Mouse (Mus musculus) limb, embryonic 11.5 days (tissue): ENCODE measurements around the gene Dpf1. TPM values are rescaled to one million over a fixed set of nuclear protein-coding genes. Genes with fewer than 3 reads are reported as not detected.

Experiments
- ATAC-seq: fragments of 200-750 bp; cut with Nextera tagmentation; 2 replicates; pipeline ENCODE4 v1.8.0; 2017; ENCODE audit warnings: low read depth; ENCODE audit not compliant: insufficient number of reproducible peaks, low FRiP score, low TSS enrichment
- DNase-seq: peaks from one replicate; pipeline ENCODE4 v3.0.0-alpha.2; 2015; ENCODE audit warnings: low spot score
- H3K27ac ChIP-seq: fragments of 300-500 bp; sonication (generic); replicated peaks from 2 replicates; pipeline ENCODE4 v1.5.1; 2014; ENCODE audit warnings: low read depth, mild to moderate bottlenecking, low read length
- H3K27me3 ChIP-seq: fragments of 300-500 bp; sonication (generic); 2 replicates; pipeline ENCODE4 v1.6.1; 2014; ENCODE audit warnings: mild to moderate bottlenecking, low read length, mixed read lengths; ENCODE audit not compliant: control insufficient read depth, insufficient read depth
- H3K36me3 ChIP-seq: fragments of 300-500 bp; sonication (generic); 2 replicates; pipeline ENCODE4 v1.6.1; 2014; ENCODE audit warnings: mild to moderate bottlenecking, low read length, moderate library complexity, mixed read lengths; ENCODE audit not compliant: control insufficient read depth, insufficient read depth
- H3K4me1 ChIP-seq: fragments of 300-500 bp; sonication (generic); 2 replicates; pipeline ENCODE4 v1.6.1; 2014; ENCODE audit warnings: low read length, mixed read lengths; ENCODE audit not compliant: control insufficient read depth, insufficient read depth
- H3K4me2 ChIP-seq: fragments of 300-500 bp; sonication (generic); 2 replicates; pipeline ENCODE4 v1.6.1; 2014; ENCODE audit warnings: low read depth, mild to moderate bottlenecking, moderate library complexity; ENCODE audit not compliant: severe bottlenecking
- H3K4me3 ChIP-seq: fragments of 300-500 bp; sonication (generic); 2 replicates; pipeline ENCODE4 v1.5.1; 2014; ENCODE audit warnings: low read depth, low read length
- H3K9ac ChIP-seq: fragments of 300-500 bp; sonication (generic); 2 replicates; pipeline ENCODE4 v1.6.1; 2014; ENCODE audit warnings: mild to moderate bottlenecking, low read length
- H3K9me3 ChIP-seq: fragments of 300-500 bp; sonication (generic); 2 replicates; pipeline ENCODE4 v1.6.1; 2016; ENCODE audit warnings: low read length; ENCODE audit not compliant: control insufficient read depth
- WGBS: fragments of 180-500 bp; shearing (Covaris S2); extraction: QIAGEN DNeasy Blood & Tissue Kit; methylation state at CpG from one replicate; pipeline ENCODE4 v1.1.7; 2014; 5-methylcytosine and 5-hydroxymethylcytosine counted together
- polyA plus RNA-seq: library from polyadenylated mRNA; unstranded; fragments of >200 nt; fragmentation: Nextera tagmentation; extraction: Ambion mirVana; gene quantifications from 2 replicates; pipeline ENCODE4 v1.2.1, GENCODE M21; 2014

Gene Dpf1
- polyA plus RNA-seq, 1 experiment from 2014 or later = 35.2 TPM

DNA sequence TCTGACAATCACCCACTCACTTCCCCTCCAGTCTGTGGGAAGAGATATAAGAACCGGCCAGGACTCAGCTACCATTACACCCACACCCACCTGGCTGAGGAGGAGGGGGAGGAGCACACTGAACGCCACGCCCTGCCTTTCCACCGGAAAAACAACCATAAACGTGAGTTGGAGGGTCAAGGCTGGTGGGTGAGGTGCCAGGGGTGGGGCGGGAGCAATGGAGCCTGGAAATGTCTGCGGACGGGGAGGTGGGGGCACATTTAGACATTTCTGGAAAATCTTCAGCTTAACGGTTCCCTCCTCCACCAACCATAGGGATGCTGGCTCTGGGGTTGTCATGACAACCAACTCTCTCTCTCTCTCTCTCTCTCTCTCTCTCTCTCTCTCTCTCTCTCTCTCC lies 9.3 kb downstream of the Dpf1 start:
- H3K9ac ChIP-seq = no peak overlapping the region
- ATAC-seq = no peak
- H3K4me3 ChIP-seq = no peak overlapping the region
- DNase-seq = peak; percentile 28
- no peaks in the 10 kb centered on the region for H3K9me3 ChIP-seq
- H3K4me2 ChIP-seq = peak overlapping the region; percentile 10; the same call in 1 of the 2 replicates
- H3K27ac ChIP-seq = no peak overlapping the region
- 27% methylated on average over 9 of the region's 9 CpGs for WGBS
- peaks cover 61% of the 10 kb centered on the region for H3K4me1 ChIP-seq
- no peaks in the 10 kb centered on the region for H3K27me3 ChIP-seq
- H3K36me3 ChIP-seq = no peaks in the 10 kb centered on the region; the same call in none of the 2 replicates

DNA sequence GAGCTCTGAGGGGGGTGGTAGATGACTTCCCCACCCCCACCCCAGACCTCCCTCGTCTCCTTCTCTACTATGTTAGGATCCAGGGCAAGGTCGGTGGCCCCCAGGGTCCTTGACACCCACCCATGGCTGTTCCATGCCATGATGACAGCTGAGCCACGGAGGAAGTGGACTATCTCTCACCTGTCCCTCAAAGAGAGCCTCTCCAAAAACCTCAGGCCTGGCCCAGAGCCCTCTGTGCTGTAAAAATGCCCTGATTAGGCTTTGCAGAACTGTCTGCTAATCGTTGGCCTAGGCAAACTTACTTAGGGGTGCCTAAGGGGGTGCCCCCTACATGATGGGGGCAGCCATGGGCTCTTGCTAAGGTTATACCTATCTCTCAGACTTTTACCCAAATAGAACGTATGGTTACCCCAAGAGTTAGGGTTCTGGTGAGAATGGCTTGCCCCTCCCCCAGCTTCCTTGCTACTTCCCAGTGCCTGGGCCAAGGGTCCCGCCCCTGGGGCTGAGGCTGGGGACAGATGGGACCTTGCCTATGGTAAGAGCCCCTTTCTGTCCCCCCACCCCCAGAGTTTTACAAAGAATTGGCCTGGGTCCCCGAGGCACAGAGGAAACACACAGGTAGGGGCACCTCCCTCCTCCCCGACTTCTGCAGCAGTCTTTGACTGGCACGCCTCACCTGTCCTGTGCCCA lies 10.0 kb downstream of the Dpf1 start:
- no peaks in the 10 kb centered on the region for H3K27me3 ChIP-seq
- H3K4me3 ChIP-seq = no peak overlapping the region
- ATAC-seq (no peak), DNase-seq (no peak)
- no peak overlapping the region for H3K27ac ChIP-seq
- no peaks in the 10 kb centered on the region for H3K9me3 ChIP-seq
- no peak overlapping the region for H3K9ac ChIP-seq
- peaks cover 63% of the 10 kb centered on the region for H3K4me1 ChIP-seq
- H3K4me2 ChIP-seq = no peak overlapping the region
- H3K36me3 ChIP-seq = no peaks in the 10 kb centered on the region; the same call in none of the 2 replicates
- WGBS = 48% methylated on average over 9 of the region's 9 CpGs

DNA sequence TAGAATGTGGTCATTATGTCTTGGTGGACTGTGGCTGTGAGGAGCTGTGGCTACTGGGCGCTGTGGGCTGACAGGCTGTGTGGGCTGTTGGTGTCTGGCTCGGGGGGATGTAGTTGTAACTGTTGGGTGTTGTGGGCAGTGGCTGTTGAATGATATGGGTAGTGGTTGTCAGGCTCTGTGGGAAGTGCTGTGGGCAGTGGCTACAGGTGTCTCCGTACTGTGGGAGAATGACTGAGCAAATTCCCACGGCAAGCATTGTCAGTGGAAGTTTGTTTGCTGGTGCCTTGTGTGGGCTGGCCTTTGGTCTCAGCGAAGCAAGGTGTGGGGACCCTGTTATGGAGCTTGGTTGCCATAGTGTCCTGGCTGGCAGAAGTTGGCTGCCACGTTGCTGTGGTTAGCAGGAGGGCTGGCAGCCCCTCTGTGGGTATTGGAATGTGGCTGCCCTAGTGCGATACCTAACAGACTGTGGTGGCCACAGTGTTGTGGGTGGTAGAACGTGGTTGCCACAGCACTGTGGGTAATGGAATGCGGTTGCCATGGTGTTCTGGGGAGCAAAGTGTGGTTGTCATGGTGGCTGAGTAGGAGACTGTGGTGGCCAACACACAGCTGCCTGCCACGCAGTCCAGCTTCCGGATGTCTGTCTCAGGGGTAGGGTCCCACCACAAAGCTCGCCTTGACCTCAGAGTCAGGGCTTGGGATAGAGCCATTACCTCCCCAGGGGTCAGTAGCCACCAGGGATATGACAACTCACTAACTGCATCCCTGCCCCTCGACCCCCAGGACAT lies 11.3 kb downstream of the Dpf1 start:
- Histone ChIP-seq H3K4me3 (no peak overlapping the region), H3K27me3 (no peaks in the 10 kb centered on the region), H3K9ac (no peak overlapping the region), H3K4me2 (no peak overlapping the region), H3K9me3 (no peaks in the 10 kb centered on the region), H3K4me1 (peaks cover 66% of the 10 kb centered on the region), H3K27ac (peak overlapping the region; percentile 36; the same call in 1 of the 2 replicates), H3K36me3 (no peaks in the 10 kb centered on the region; the same call in none of the 2 replicates)
- DNase-seq (no peak), ATAC-seq (no peak)
- 83% methylated on average over 13 of the region's 13 CpGs for WGBS

DNA sequence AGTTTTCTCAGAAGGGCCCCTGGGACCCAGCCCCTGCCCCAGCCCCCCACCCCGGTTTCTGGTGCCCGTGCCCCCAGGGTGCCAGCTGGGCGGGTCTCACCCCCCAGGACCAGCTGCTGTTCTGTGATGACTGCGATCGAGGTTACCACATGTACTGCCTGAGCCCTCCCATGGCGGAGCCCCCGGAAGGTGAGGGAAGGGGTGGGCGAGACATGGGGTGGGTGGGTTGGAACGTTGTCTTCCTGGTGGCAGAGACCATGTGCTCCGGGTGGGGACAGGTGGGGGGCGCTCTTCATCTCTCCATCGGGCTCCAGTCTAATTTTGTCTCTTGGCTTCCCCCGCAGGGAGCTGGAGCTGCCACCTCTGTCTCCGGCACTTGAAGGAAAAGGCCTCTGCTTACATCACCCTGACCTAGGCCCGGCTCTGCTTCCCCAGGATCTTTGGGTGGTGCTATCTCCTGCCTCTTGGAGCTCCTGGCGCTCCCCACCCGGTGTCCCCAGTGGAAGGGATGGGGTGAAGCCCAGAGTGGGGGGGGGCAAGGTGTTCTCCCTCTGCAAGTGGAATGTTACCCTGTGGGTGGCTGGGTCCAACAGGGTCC lies 12.5 kb downstream of the Dpf1 start:
- no peak overlapping the region for H3K4me2 ChIP-seq
- no peaks in the 10 kb centered on the region for H3K9me3 ChIP-seq
- no peak for ATAC-seq
- peak overlapping the region; percentile 90 for H3K27ac ChIP-seq
- no peaks in the 10 kb centered on the region for H3K27me3 ChIP-seq
- peak overlapping the region; percentile 17; the same call in 1 of the 2 replicates for H3K9ac ChIP-seq
- no peaks in the 10 kb centered on the region; the same call in none of the 2 replicates for H3K36me3 ChIP-seq
- no peak for DNase-seq
- H3K4me1 ChIP-seq = peaks cover 76% of the 10 kb centered on the region
- H3K4me3 ChIP-seq = no peak overlapping the region
- 68% methylated on average over 17 of the region's 17 CpGs for WGBS

DNA sequence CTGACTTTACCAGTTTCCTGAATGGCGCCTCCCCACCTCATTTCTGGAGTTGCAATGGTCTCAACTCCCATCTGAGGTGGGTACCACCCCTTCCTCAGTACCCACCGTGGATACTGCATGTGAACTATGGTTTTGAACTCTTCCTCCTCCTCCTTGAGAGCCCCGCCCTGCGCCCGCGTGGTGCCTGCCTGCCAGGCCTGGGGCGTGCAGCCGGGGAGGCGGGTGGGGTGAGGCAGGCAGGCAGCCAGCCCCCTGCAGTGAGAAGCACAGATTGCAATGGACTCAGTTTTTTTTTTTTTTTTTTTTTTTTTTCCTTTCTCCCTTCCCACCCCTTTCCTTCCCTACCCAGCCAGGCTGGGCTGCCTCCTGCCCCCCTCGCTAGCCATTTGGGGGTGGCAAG lies 13.2 kb downstream of the Dpf1 start:
- no peaks in the 10 kb centered on the region; the same call in 1 of the 2 replicates for H3K36me3 ChIP-seq
- H3K9me3 ChIP-seq = no peaks in the 10 kb centered on the region
- H3K27me3 ChIP-seq = no peaks in the 10 kb centered on the region
- no peak overlapping the region; the same call in 1 of the 2 replicates for H3K9ac ChIP-seq
- H3K4me1 ChIP-seq = peaks cover 82% of the 10 kb centered on the region
- peak; percentile 77 for DNase-seq
- peak overlapping the region; percentile 90 for H3K27ac ChIP-seq
- H3K4me2 ChIP-seq = peak overlapping the region; percentile 32
- WGBS = 4% methylated on average over 10 of the region's 10 CpGs
- peak; percentile 26 for ATAC-seq
- H3K4me3 ChIP-seq = no peak overlapping the region

DNA sequence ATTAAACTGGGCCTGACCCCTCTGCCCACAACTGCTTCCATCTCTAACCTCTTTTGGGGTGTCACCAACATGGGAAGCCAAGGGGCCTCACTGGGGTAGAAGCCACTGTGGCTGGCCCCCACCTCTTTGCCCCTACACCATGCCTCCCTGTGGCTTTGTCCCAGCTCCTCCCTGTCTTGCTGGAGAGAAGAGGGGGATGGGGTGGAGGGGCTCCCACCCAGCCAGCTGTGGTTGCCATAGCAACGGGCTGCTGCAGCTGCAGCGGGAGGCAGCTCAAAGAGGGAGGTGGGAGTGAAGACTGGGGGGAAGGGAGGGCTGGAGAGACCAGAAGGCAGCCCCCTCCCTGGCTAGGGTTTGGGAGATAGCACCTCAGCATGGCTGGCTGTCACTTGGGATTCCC lies 13.8 kb downstream of the Dpf1 start:
- H3K27ac ChIP-seq = peak overlapping the region; percentile 90
- peak; percentile 81 for ATAC-seq
- H3K9ac ChIP-seq = peak overlapping the region; percentile 19; the same call in 1 of the 2 replicates
- peak overlapping the region; percentile 32 for H3K4me2 ChIP-seq
- no peaks in the 10 kb centered on the region; the same call in 1 of the 2 replicates for H3K36me3 ChIP-seq
- no peaks in the 10 kb centered on the region for H3K9me3 ChIP-seq
- H3K4me1 ChIP-seq = peaks cover 83% of the 10 kb centered on the region
- peak; percentile 90 for DNase-seq
- H3K27me3 ChIP-seq = no peaks in the 10 kb centered on the region
- 0% methylated on average over 2 of the region's 2 CpGs for WGBS
- H3K4me3 ChIP-seq = no peak overlapping the region

DNA sequence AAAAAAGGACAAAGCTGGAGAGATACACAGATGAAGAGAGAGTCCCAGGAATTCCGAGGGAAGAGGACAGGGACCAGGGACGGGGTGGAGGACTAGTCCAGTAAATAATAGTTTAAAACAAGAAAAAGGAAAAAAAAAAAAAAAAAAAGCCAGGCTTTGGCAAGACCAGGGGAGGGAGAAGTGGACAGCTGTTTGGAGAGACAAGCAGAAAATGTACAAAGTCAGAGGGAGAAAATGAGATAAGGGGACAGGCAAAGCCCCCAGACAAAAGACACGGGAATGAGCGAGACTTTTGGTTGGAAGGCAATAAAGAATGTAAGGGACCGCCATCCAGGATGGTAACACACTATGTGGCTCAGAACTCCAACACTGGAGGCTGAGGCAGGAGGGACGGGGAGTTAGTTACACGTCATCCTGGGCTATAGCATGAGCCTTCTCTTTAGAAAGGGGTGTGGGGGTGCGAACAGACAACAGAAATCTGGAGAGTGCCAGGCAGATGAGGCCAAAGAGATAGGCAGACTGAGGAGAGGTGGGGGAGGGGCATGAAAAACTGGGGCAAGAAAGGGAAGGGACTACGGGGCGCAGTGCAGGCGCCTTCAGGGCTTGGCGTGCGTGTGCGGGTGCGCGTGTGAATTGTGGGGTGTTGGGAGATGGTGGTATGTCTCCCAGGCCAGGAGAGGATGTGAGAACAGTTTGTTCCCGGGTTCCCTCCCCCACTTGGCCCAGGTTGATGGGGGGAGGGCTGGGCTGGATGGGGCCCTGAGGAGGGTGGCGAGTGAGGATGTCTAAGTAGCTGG lies 14.6 kb downstream of the Dpf1 start:
- DNase-seq (peak; percentile 58), ATAC-seq (no peak)
- Histone ChIP-seq H3K9me3 (no peaks in the 10 kb centered on the region), H3K4me2 (peak overlapping the region; percentile 32), H3K4me3 (peak overlapping the region; percentile 16; the same call in 1 of the 2 replicates), H3K4me1 (peaks cover 75% of the 10 kb centered on the region), H3K27ac (peak overlapping the region; percentile 90), H3K9ac (peak overlapping the region; percentile 19; the same call in 1 of the 2 replicates), H3K27me3 (no peaks in the 10 kb centered on the region), H3K36me3 (no peaks in the 10 kb centered on the region; the same call in 1 of the 2 replicates)
- 3% methylated on average over 14 of the region's 18 CpGs for WGBS
